Comparison of ENCODE assay signal across 13 mouse cellular contexts in genomic region chrX:99560699-99561098, GRCm38 (mm10).
DNase-seq lines count a peak whose midpoint lies in the region; ATAC-seq and TF ChIP-seq lines count a peak whose summit lies in the region.
"Had no signal": no experiment of that assay in that cellular context is flagged by ENCODE, and none has a peak within 500 bp of the region (broad histone marks: within the 10 kb centered on the region; RNA-seq: fewer than 3 reads in every experiment).

No protein-coding gene starts in this region.

- WGBS in hindbrain, embryonic 16.5 days, result 42% methylated on average over 2 of the region's 2 CpGs
- 73% methylated on average over 2 of the region's 2 CpGs for WGBS in hindbrain, embryonic 11.5 days
- WGBS in lung, embryonic 16.5 days, result 31% methylated on average over 2 of the region's 2 CpGs

- no peaks in the 10 kb centered on the region; the same call in 1 of the 2 replicates for H3K4me1 ChIP-seq in hindbrain, embryonic 16.5 days (ENCODE audit: control insufficient read depth, insufficient read depth, low read depth, low read length)
- H3K4me1 ChIP-seq in hindbrain, embryonic 11.5 days (replicated peaks; ENCODE audit: control insufficient read depth, insufficient read depth, low read length), result no peaks in the 10 kb centered on the region
- no peaks in the 10 kb centered on the region for H3K4me1 ChIP-seq in lung, embryonic 16.5 days (replicated peaks; ENCODE audit: control insufficient read depth, insufficient read depth, low read length)

- no peak for TF ChIP-seq POLR2A in brain, embryonic 14.5 days (IDR thresholded peaks at IDR 0.05; ENCODE audit: borderline replicate concordance, extremely low read depth, insufficient read depth, insufficient read length, poor library complexity, severe bottlenecking)

- DNase-seq in cerebellum, postnatal 10 days, result peak; percentile 60 to 76
- DNase-seq in cerebellum, adult 8-10 months, result no peak
- no peak for DNase-seq in hindbrain, embryonic 11.5 days (ENCODE audit: low spot score)
- DNase-seq in brain, embryonic 14.5 days (ENCODE audit: low read depth), result peak; percentile 89
- no peak for DNase-seq in retina, postnatal 1 day
- DNase-seq in right cerebral cortex, adult 18-20 months, result no peak
- DNase-seq: liver, postnatal 0 days; thymus, postnatal 14 days had no signal

- H3K4me2 ChIP-seq in hindbrain, embryonic 16.5 days (ENCODE audit: low read length), result no peak overlapping the region
- no peak overlapping the region for H3K4me2 ChIP-seq in hindbrain, embryonic 11.5 days (replicated peaks; ENCODE audit: low read depth, low read length)
- H3K4me2 ChIP-seq in lung, embryonic 16.5 days (ENCODE audit: low read depth, low read length), result no peak overlapping the region
- H3K4me2 ChIP-seq: limb, embryonic 12.5 days had no signal

- H3K9ac ChIP-seq in hindbrain, embryonic 16.5 days (ENCODE audit: low read depth, low read length), result no peak overlapping the region
- no peak overlapping the region for H3K9ac ChIP-seq in hindbrain, embryonic 11.5 days (ENCODE audit: low read depth, low read length)
- H3K9ac ChIP-seq in lung, embryonic 16.5 days (ENCODE audit: low read length), result no peak overlapping the region
- H3K9ac ChIP-seq: limb, embryonic 12.5 days; liver, postnatal 0 days had no signal

- H3K27me3 ChIP-seq in hindbrain, embryonic 16.5 days (replicated peaks; ENCODE audit: control insufficient read depth, insufficient read depth, low read length), result peaks cover 19% of the 10 kb centered on the region
- peaks cover 36% of the 10 kb centered on the region; the same call in 1 of the 2 replicates for H3K27me3 ChIP-seq in hindbrain, embryonic 11.5 days (ENCODE audit: control insufficient read depth, insufficient read depth, low read length)
- peaks cover 6% of the 10 kb centered on the region for H3K27me3 ChIP-seq in lung, embryonic 16.5 days (ENCODE audit: control insufficient read depth, insufficient read depth, low read depth, low read length)

- H3K27ac ChIP-seq in hindbrain, embryonic 16.5 days (ENCODE audit: low read depth, low read length), result no peak overlapping the region
- H3K27ac ChIP-seq in hindbrain, embryonic 11.5 days (ENCODE audit: low read depth, low read length), result no peak overlapping the region
- no peak overlapping the region for H3K27ac ChIP-seq in lung, embryonic 16.5 days (ENCODE audit: low read length)
- H3K27ac ChIP-seq: heart, adult 2 months; kidney, postnatal 0 days; limb, embryonic 12.5 days had no signal

- no peaks in the 10 kb centered on the region for H3K9me3 ChIP-seq in hindbrain, embryonic 16.5 days (ENCODE audit: control insufficient read depth, low read length)
- H3K9me3 ChIP-seq in hindbrain, embryonic 11.5 days (ENCODE audit: control insufficient read depth, low read length), result no peaks in the 10 kb centered on the region
- no peaks in the 10 kb centered on the region for H3K9me3 ChIP-seq in lung, embryonic 16.5 days (ENCODE audit: control insufficient read depth, low read length)
- H3K9me3 ChIP-seq: limb, embryonic 12.5 days had no signal

- no peaks in the 10 kb centered on the region for H3K36me3 ChIP-seq in hindbrain, embryonic 16.5 days (ENCODE audit: control insufficient read depth, insufficient read depth, low read length)
- H3K36me3 ChIP-seq in hindbrain, embryonic 11.5 days (ENCODE audit: control insufficient read depth, insufficient read depth, low read length), result no peaks in the 10 kb centered on the region
- H3K36me3 ChIP-seq in lung, embryonic 16.5 days (ENCODE audit: control insufficient read depth, insufficient read depth, low read length), result no peaks in the 10 kb centered on the region
- H3K36me3 ChIP-seq: limb, embryonic 12.5 days had no signal

- TF ChIP-seq CTCF in brain, embryonic 14.5 days (IDR thresholded peaks at IDR 0.05; ENCODE audit: borderline replicate concordance, extremely low read depth, insufficient read depth, insufficient read length), result no peak

- H3K4me3 ChIP-seq in hindbrain, embryonic 16.5 days (ENCODE audit: low read length), result no peak overlapping the region
- H3K4me3 ChIP-seq in hindbrain, embryonic 11.5 days (ENCODE audit: low read depth, low read length), result no peak overlapping the region
- H3K4me3 ChIP-seq in lung, embryonic 16.5 days (ENCODE audit: low read length), result no peak overlapping the region
- H3K4me3 ChIP-seq: heart, adult 2 months; limb, embryonic 12.5 days had no signal

- ATAC-seq in hindbrain, embryonic 16.5 days, result 0 out of 2 replicates have a peak, but pooled peaks have one; percentile 27
- ATAC-seq in hindbrain, embryonic 11.5 days (ENCODE audit: low FRiP score), result no peak
- peak; percentile 76 for ATAC-seq in lung, embryonic 16.5 days (ENCODE audit: low read depth)
- ATAC-seq: liver, postnatal 0 days had no signal

Comparison
In these comparisons a context has a peak if more than half of its experiments do, and no peak if none do; other contexts are left out.
1. DNase-seq: peak in cerebellum, postnatal 10 days (2 of 2) and brain, embryonic 14.5 days (single experiment); none in cerebellum, adult 8-10 months (single experiment), hindbrain, embryonic 11.5 days (single experiment), retina, postnatal 1 day (single experiment) and right cerebral cortex, adult 18-20 months (single experiment).